Mouse (Mus musculus): Measurements from ENCODE around the gene Npvf. TPM values are rescaled to one million over a fixed set of nuclear protein-coding genes. Genes with fewer than 3 reads are reported as not detected.

Npvf gene
- 0.38 and 0.40 TPM in 2 replicates for polyA plus RNA-seq (2012; rRNA removed)

DNA sequence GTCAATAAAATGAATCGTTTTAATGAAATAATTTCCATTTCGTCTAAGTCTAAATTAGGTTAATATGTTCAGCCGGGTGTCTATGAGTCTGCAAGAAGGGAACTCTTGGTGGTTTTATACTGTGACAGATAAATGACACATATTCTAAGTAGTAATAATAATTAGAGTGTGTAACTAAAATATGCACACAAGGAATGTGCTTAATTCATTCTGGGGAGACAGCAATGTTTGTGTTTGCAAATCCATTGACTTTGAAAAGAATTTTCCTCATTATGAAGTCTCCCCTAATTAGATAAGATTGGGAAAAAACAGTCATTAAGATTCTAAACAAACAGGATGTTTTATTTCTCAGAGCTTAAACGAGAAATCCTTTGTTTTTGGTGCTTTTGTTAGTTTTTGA, at the start of gene Npvf:
Npvf (minus strand) TSS at position 84 of the 400 bp plus-strand sequence.

Other genes starting within 250 kb of the Npvf start
- gene Osbpl3, start 198.2 kb downstream of the Npvf start, polyA plus RNA-seq (2012; rRNA removed), result 7.4 and 10.7 TPM in 2 replicates
- 46.2 and 50.2 TPM in 2 replicates for gene Cycs, start 87.9 kb downstream of the Npvf start, polyA plus RNA-seq (2012; rRNA removed)
- 2.6 and 2.9 TPM in 2 replicates for gene 4921507P07Rik, start 57.8 kb downstream of the Npvf start, polyA plus RNA-seq (2012; rRNA removed)